Mouse (Mus musculus): ENCODE measurements around the gene Tbpl1.

- peak; percentile 65 for TF ChIP-seq CTCF (IDR thresholded peaks at IDR 0.05; ENCODE audit: low read depth)
- no peak for TF ChIP-seq EP300 (IDR thresholded peaks at IDR 0.05; ENCODE audit: low read depth)
Measured at GRCm38 (mm10) chr10:22777939-22778338, 46.2 kb upstream of the Tbpl1 start.

Measured in heart, postnatal 0 days (tissue).